Mouse (Mus musculus): Measurements from ENCODE around the gene Caskin2. TPM values are rescaled to one million over a fixed set of nuclear protein-coding genes. Genes with fewer than 3 reads are reported as not detected.

Gene Caskin2
- polyA plus RNA-seq, 1 experiment from 2014 or later = 20.1 TPM

- no peak overlapping the region for H3K4me3 ChIP-seq
- no peaks in the 10 kb centered on the region for H3K9me3 ChIP-seq
- peaks cover 98% of the 10 kb centered on the region for H3K36me3 ChIP-seq
- no peak for ATAC-seq (ENCODE audit: extremely low read depth, insufficient number of reproducible peaks, low FRiP score, low TSS enrichment)
- no peak overlapping the region for H3K4me2 ChIP-seq
- no peak overlapping the region for H3K9ac ChIP-seq
- 85% methylated on average over 24 of the region's 24 CpGs for WGBS
- no peaks in the 10 kb centered on the region for H3K27me3 ChIP-seq (replicated peaks)
- H3K4me1 ChIP-seq = peaks cover 30% of the 10 kb centered on the region
- no peak overlapping the region for H3K27ac ChIP-seq (replicated peaks)
These were observed 10.2 kb downstream of the Caskin2 start for GRCm38 (mm10) chr11:115803072-115803709.

GRCm38 (mm10) chr11:115800981-115801380, 12.5 kb downstream of the Caskin2 start:
- Histone ChIP-seq H3K27me3 (replicated peaks) (no peaks in the 10 kb centered on the region), H3K4me3 (no peak overlapping the region), H3K9ac (no peak overlapping the region), H3K4me2 (no peak overlapping the region), H3K27ac (replicated peaks) (no peak overlapping the region), H3K4me1 (peaks cover 8% of the 10 kb centered on the region), H3K9me3 (no peaks in the 10 kb centered on the region), H3K36me3 (peaks cover 98% of the 10 kb centered on the region)
- 87% methylated on average over 18 of the region's 18 CpGs for WGBS
- no peak for ATAC-seq (ENCODE audit: extremely low read depth, insufficient number of reproducible peaks, low FRiP score, low TSS enrichment)

GRCm38 (mm10) chr11:115797665-115798064, 15.8 kb downstream of the Caskin2 start:
- ATAC-seq (ENCODE audit: extremely low read depth, insufficient number of reproducible peaks, low FRiP score, low TSS enrichment) = no peak

GRCm38 (mm10) chr11:115796898-115797297, 16.5 kb downstream of the Caskin2 start:
- Histone ChIP-seq H3K27me3 (replicated peaks) (no peaks in the 10 kb centered on the region), H3K4me2 (no peak overlapping the region), H3K27ac (replicated peaks) (peak overlapping the region; percentile 7; the same call in 1 of the 2 replicates), H3K9ac (no peak overlapping the region), H3K9me3 (no peaks in the 10 kb centered on the region), H3K4me3 (no peak overlapping the region), H3K36me3 (peaks cover 100% of the 10 kb centered on the region), H3K4me1 (no peaks in the 10 kb centered on the region)
- ATAC-seq (ENCODE audit: extremely low read depth, insufficient number of reproducible peaks, low FRiP score, low TSS enrichment) = no peak
- WGBS = 74% methylated on average over 15 of the region's 15 CpGs

More at GRCm38 (mm10) chr11:115797665-115798064, 15.8 kb downstream of the Caskin2 start:
- Histone ChIP-seq H3K9ac (no peak overlapping the region), H3K27ac (replicated peaks) (no peak overlapping the region), H3K36me3 (peaks cover 100% of the 10 kb centered on the region), H3K9me3 (no peaks in the 10 kb centered on the region), H3K4me3 (no peak overlapping the region), H3K4me2 (no peak overlapping the region), H3K4me1 (no peaks in the 10 kb centered on the region), H3K27me3 (replicated peaks) (no peaks in the 10 kb centered on the region)
- 74% methylated on average over 9 of the region's 9 CpGs for WGBS

GRCm38 (mm10) chr11:115792353-115792752, 21.1 kb downstream of the Caskin2 start:
- no peak overlapping the region for H3K4me2 ChIP-seq
- no peak overlapping the region for H3K9ac ChIP-seq
- WGBS = 74% methylated on average over 14 of the region's 14 CpGs
- no peak overlapping the region for H3K4me3 ChIP-seq
- H3K36me3 ChIP-seq = peaks cover 98% of the 10 kb centered on the region
- no peak for ATAC-seq (ENCODE audit: extremely low read depth, insufficient number of reproducible peaks, low FRiP score, low TSS enrichment)
- H3K27me3 ChIP-seq (replicated peaks) = no peaks in the 10 kb centered on the region
- H3K27ac ChIP-seq (replicated peaks) = no peak overlapping the region
- H3K4me1 ChIP-seq = no peaks in the 10 kb centered on the region
- no peaks in the 10 kb centered on the region for H3K9me3 ChIP-seq

- Histone ChIP-seq H3K27ac (replicated peaks) (no peak overlapping the region), H3K9ac (no peak overlapping the region), H3K9me3 (no peaks in the 10 kb centered on the region), H3K4me1 (no peaks in the 10 kb centered on the region), H3K27me3 (replicated peaks) (no peaks in the 10 kb centered on the region), H3K36me3 (peaks cover 98% of the 10 kb centered on the region), H3K4me3 (no peak overlapping the region), H3K4me2 (no peak overlapping the region)
- ATAC-seq (ENCODE audit: extremely low read depth, insufficient number of reproducible peaks, low FRiP score, low TSS enrichment) = no peak
- 94% methylated on average over 16 of the region's 16 CpGs for WGBS
These were observed 21.5 kb downstream of the Caskin2 start for GRCm38 (mm10) chr11:115791919-115792318.

GRCm38 (mm10) chr11:115789787-115790186, 23.7 kb downstream of the Caskin2 start:
- Histone ChIP-seq H3K9ac (no peak overlapping the region), H3K4me3 (no peak overlapping the region), H3K9me3 (no peaks in the 10 kb centered on the region), H3K27me3 (replicated peaks) (no peaks in the 10 kb centered on the region), H3K4me1 (no peaks in the 10 kb centered on the region), H3K4me2 (no peak overlapping the region), H3K36me3 (peaks cover 94% of the 10 kb centered on the region), H3K27ac (replicated peaks) (no peak overlapping the region)
- WGBS = 90% methylated on average over 7 of the region's 7 CpGs
- ATAC-seq (ENCODE audit: extremely low read depth, insufficient number of reproducible peaks, low FRiP score, low TSS enrichment) = no peak

GRCm38 (mm10) chr11:115786473-115786872, 27.0 kb downstream of the Caskin2 start:
- Histone ChIP-seq H3K9me3 (no peaks in the 10 kb centered on the region), H3K4me1 (peaks cover 8% of the 10 kb centered on the region), H3K4me3 (no peak overlapping the region), H3K36me3 (peaks cover 75% of the 10 kb centered on the region), H3K27ac (replicated peaks) (0 out of 2 replicates have a peak overlapping the region, but pooled peaks have one; percentile 15), H3K9ac (no peak overlapping the region), H3K4me2 (no peak overlapping the region), H3K27me3 (replicated peaks) (no peaks in the 10 kb centered on the region)
- ATAC-seq (ENCODE audit: extremely low read depth, insufficient number of reproducible peaks, low FRiP score, low TSS enrichment) = no peak
- WGBS = 73% methylated on average over 6 of the region's 6 CpGs

GRCm38 (mm10) chr11:115780141-115781070, 33.0 kb downstream of the Caskin2 start:
- Histone ChIP-seq H3K4me3 (no peak overlapping the region), H3K27me3 (replicated peaks) (no peaks in the 10 kb centered on the region), H3K36me3 (peaks cover 31% of the 10 kb centered on the region), H3K27ac (replicated peaks) (peak overlapping the region; percentile 98), H3K4me2 (peak overlapping the region; percentile 64), H3K4me1 (peaks cover 67% of the 10 kb centered on the region), H3K9ac (peak overlapping the region; percentile 74), H3K9me3 (no peaks in the 10 kb centered on the region)
- ATAC-seq (ENCODE audit: extremely low read depth, insufficient number of reproducible peaks, low FRiP score, low TSS enrichment) = no peak
- 20% methylated on average over 20 of the region's 20 CpGs for WGBS

- peak overlapping the region; percentile 74 for H3K9ac ChIP-seq
- ATAC-seq (ENCODE audit: extremely low read depth, insufficient number of reproducible peaks, low FRiP score, low TSS enrichment) = peak; percentile 83
- peak overlapping the region; percentile 98 for H3K27ac ChIP-seq (replicated peaks)
- peaks cover 77% of the 10 kb centered on the region for H3K4me1 ChIP-seq
- H3K4me2 ChIP-seq = peak overlapping the region; percentile 64
- no peaks in the 10 kb centered on the region for H3K9me3 ChIP-seq
- WGBS = 2% methylated on average over 9 of the region's 9 CpGs
- peak overlapping the region; percentile 17 for H3K4me3 ChIP-seq
- peaks cover 25% of the 10 kb centered on the region for H3K36me3 ChIP-seq
- no peaks in the 10 kb centered on the region for H3K27me3 ChIP-seq (replicated peaks)
These were observed 34.3 kb downstream of the Caskin2 start for GRCm38 (mm10) chr11:115779038-115779571.

All from heart, embryonic 13.5 days (tissue).